ENCODE assay signal across 10 mouse cellular contexts in genomic region chr13:50211842-50212241, GRCm38 (mm10). TPM values are rescaled to one million over a fixed set of nuclear protein-coding genes. Genes with fewer than 3 reads are reported as not detected.
DNase-seq lines count a peak whose midpoint lies in the region.
"Had no signal": no experiment of that assay in that cellular context is flagged by ENCODE, and none has a peak within 500 bp of the region (broad histone marks: within the 10 kb centered on the region; RNA-seq: fewer than 3 reads in every experiment).

No protein-coding gene starts in this region.

- DNase-seq in 416B (ENCODE audit: low read depth): peak; percentile 9
- DNase-seq in adrenal gland, adult 8-10 months: peak; percentile 2
- DNase-seq in cerebellum, postnatal 36 days: peak; percentile 3 to 12
- DNase-seq in frontal cortex, postnatal 36 days (ENCODE audit: low spot score in 2 of 2): peak; percentile 11 to 41
- peak; percentile 4 for DNase-seq in induced T-regulatory cell, adult 2 months (ENCODE audit: low read depth)
- DNase-seq in layer of hippocampus, postnatal 10 days (ENCODE audit: low spot score in 2 of 2): peak; percentile 28 to 51
- peak; percentile 45 for DNase-seq in lung, postnatal 10 days
- DNase-seq in right cerebral cortex, adult 2 months (ENCODE audit: low spot score in 2 of 2): peak; percentile 29 to 46

RNA-seq across cellular contexts. Expression of gene Gm906, which starts 38.3 kb away (rescaled TPM):
- not detected for total RNA-seq in adrenal gland, adult 8-10 months (2022)
- total RNA-seq in layer of hippocampus, postnatal 10 days (2021): not detected
- total RNA-seq: gastrocnemius, postnatal 10 days; left cerebral cortex, postnatal 36 days had no signal

Comparison
In these comparisons a context has a peak if more than half of its experiments do, and no peak if none do; other contexts are left out.
1. Peak in every context shown above with its lines: DNase-seq.